Mouse (Mus musculus) testis, adult 2 months (tissue): Measurements from ENCODE around the gene Gm853.

Experiments
- CTCF ChIP-seq: fragments of 200-500 bp; IDR thresholded peaks from 2 replicates; pipeline ENCODE4 v1.5.1; 2012; ENCODE audit warnings: low read depth, mild to moderate bottlenecking, inconsistent platforms, low read length, moderate library complexity; ENCODE audit not compliant: control insufficient read depth, insufficient read depth, insufficient replicate concordance
- POLR2A ChIP-seq: fragments of 200-500 bp; IDR thresholded peaks from 2 replicates; pipeline ENCODE4 v1.6.1; 2012; ENCODE audit warnings: low read depth, mild to moderate bottlenecking, inconsistent platforms, low read length, moderate library complexity; ENCODE audit not compliant: control insufficient read depth

DNA sequence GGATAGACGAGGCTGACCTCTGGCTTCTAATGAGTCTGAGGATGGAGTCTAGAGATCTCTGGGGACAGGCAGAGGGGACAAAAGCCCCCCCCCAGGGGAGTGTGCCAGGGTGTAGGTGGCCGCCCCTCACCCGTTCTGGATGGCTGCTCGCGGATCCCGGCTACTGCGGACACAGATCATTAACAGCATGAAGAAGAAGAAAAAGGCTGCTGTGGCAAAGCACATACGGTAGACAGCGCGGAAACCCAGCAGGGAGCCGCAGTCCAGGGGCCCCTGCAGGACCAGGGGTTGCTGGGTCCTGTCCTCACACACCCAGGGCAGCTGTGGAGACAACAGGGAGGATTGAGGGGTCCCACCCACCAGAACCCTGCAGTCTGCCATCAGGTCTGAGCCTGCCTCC is 41.9 kb upstream of the Gm853 start:
- TF ChIP-seq CTCF (no peak), POLR2A (no peak)
